Mouse (Mus musculus) embryonic fibroblast, embryonic 13.5 days (primary cell): ENCODE data around the gene Phospho1.

Experiments
- CTCF ChIP-seq: IDR thresholded peaks from 2 replicates; pipeline ENCODE4 v1.5.1; 2011; ENCODE audit warnings: mild to moderate bottlenecking, control low read depth, low read length, moderate library complexity, borderline replicate concordance; ENCODE audit not compliant: insufficient read depth
- POLR2A ChIP-seq: IDR thresholded peaks from 2 replicates; pipeline ENCODE4 v1.6.1; 2011; ENCODE audit warnings: low read depth, mild to moderate bottlenecking, control low read depth, low read length, moderate library complexity

DNA sequence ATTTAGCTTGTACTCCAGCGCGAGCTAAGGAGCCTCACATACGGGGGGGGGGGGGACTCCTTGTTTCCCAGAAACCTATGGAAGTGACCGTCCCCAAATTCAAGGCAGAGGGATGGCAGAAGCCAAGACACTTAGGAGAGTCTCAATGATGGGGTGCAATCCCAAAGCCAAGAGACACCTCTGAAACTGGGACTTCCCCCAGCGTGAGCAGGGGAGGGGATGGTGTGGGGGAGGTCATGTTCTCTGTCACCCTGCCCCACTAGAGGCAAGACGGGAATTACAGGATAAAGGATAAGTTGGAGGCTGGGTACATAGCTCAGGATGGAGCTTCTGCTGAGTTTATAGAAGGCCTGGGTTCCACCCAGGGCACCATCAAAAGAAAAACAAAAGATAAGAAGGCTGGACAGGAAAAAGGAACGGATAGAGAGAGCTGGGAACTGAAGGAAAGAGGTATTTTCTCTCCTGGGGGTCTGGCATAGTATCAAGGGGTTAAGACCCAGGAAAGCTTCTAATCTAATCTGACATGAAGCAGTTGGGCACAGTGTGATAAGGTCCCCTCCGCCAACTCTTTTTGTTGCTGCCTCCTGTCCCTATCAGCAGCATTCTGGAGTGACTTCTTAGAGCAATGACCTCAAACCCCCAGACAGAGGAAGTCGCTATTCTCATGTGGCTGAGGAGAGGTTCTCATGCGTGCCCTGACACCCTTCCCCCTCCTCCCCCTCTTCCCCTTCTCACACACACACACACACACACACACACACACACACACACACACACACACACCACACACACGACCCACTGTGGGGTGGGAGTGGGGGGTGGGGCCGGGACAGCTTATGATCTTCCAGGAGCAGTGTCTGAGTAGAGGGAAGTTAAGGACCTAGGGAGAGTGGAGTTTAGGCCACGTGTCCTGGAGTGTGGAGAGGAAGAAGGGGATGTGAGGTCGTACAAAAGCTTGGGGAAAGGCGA is 10.7 kb downstream of the Phospho1 start:
- no peak for TF ChIP-seq POLR2A
- no peak for TF ChIP-seq CTCF
